Mouse (Mus musculus): ENCODE measurements around the gene Abcf2.

Abcf2 gene

GRCm38 (mm10) chr5:24577183-24577929 lies at the start of gene Abcf2:
Gene Abcf2, minus strand, starts transcription at chr5:24577467.
- peak; percentile 100 for DNase-seq (ENCODE audit: low spot score in 2 of 2)

GRCm38 (mm10) chr5:24624822-24625120 lies 47.5 kb upstream of the Abcf2 start:
- DNase-seq (ENCODE audit: low spot score in 2 of 2): no peak

GRCm38 (mm10) chr5:24623986-24624821 lies 46.9 kb upstream of the Abcf2 start, which contains the start of gene Smarcd3:
Gene Smarcd3, minus strand, starts transcription at chr5:24624411.
- peak; percentile 61 to 72 for DNase-seq (ENCODE audit: low spot score in 2 of 2)

- no peak for DNase-seq (ENCODE audit: low spot score in 2 of 2)
These were observed 46.0 kb upstream of the Abcf2 start for GRCm38 (mm10) chr5:24623041-24623985.

GRCm38 (mm10) chr5:24622386-24623040 lies 45.2 kb upstream of the Abcf2 start:
- no peak for DNase-seq (ENCODE audit: low spot score in 2 of 2)

- no peak for DNase-seq (ENCODE audit: low spot score in 2 of 2)
These were observed 43.4 kb upstream of the Abcf2 start for GRCm38 (mm10) chr5:24620626-24621025.

- no peak for DNase-seq (ENCODE audit: low spot score in 2 of 2)
These were observed 42.8 kb upstream of the Abcf2 start for GRCm38 (mm10) chr5:24620116-24620515.

- no peak for DNase-seq (ENCODE audit: low spot score in 2 of 2)
These were observed 41.7 kb upstream of the Abcf2 start for GRCm38 (mm10) chr5:24618921-24619320.

- no peak for DNase-seq (ENCODE audit: low spot score in 2 of 2)
These were observed 37.8 kb upstream of the Abcf2 start for GRCm38 (mm10) chr5:24615097-24615496.

- DNase-seq (ENCODE audit: low spot score in 2 of 2): no peak
These were observed 35.0 kb upstream of the Abcf2 start for GRCm38 (mm10) chr5:24612302-24612649.

- DNase-seq (ENCODE audit: low spot score in 2 of 2): no peak
These were observed 34.4 kb upstream of the Abcf2 start for GRCm38 (mm10) chr5:24611366-24612301.

GRCm38 (mm10) chr5:24609388-24609787 lies 32.1 kb upstream of the Abcf2 start:
- DNase-seq (ENCODE audit: low spot score in 2 of 2): no peak

GRCm38 (mm10) chr5:24605980-24606665 lies 28.9 kb upstream of the Abcf2 start:
- DNase-seq (ENCODE audit: low spot score in 2 of 2): no peak

- no peak for DNase-seq (ENCODE audit: low spot score in 2 of 2)
These were observed 28.2 kb upstream of the Abcf2 start for GRCm38 (mm10) chr5:24605321-24605979.

GRCm38 (mm10) chr5:24604656-24605100 lies 27.4 kb upstream of the Abcf2 start:
- DNase-seq (ENCODE audit: low spot score in 2 of 2): no peak

GRCm38 (mm10) chr5:24604080-24604655 lies 26.9 kb upstream of the Abcf2 start:
- no peak for DNase-seq (ENCODE audit: low spot score in 2 of 2)

GRCm38 (mm10) chr5:24603431-24604010 lies 26.3 kb upstream of the Abcf2 start:
- no peak for DNase-seq (ENCODE audit: low spot score in 2 of 2)

GRCm38 (mm10) chr5:24602751-24603343 lies 25.6 kb upstream of the Abcf2 start:
- DNase-seq (ENCODE audit: low spot score in 2 of 2): no peak
